Mouse (Mus musculus): Measurements from ENCODE around the gene Ccdc65. TPM values are rescaled to one million over a fixed set of nuclear protein-coding genes. Genes with fewer than 3 reads are reported as not detected.

The Ccdc65 gene
- total and polyA plus RNA-seq, 3 experiments: 0.13 TPM; not detected in 2

- TF ChIP-seq TCF12 (IDR thresholded peaks at IDR 0.05; ENCODE audit: low read depth, low read length): peak; percentile 15; the same call in 1 of the 2 replicates
- TF ChIP-seq ZKSCAN1 (IDR thresholded peaks at IDR 0.05; ENCODE audit: low read depth, low read length): no peak
- TF ChIP-seq MYC (IDR thresholded peaks at IDR 0.05; ENCODE audit: low read depth, low read length): peak; percentile 47
- TF ChIP-seq ELF1 (IDR thresholded peaks at IDR 0.05; ENCODE audit: low read depth, low read length): peak; percentile 86
- peak; percentile 50; the same call in 1 of the 2 replicates for TF ChIP-seq KAT2A (conservative IDR thresholded peaks at IDR 0.05; ENCODE audit: low read depth, low read length)
- TF ChIP-seq GABPA (IDR thresholded peaks at IDR 0.05; ENCODE audit: low read depth, low read length): no peak
- TF ChIP-seq BHLHE40 (IDR thresholded peaks at IDR 0.05; ENCODE audit: borderline replicate concordance, low read depth, low read length): peak; percentile 38; the same call in 1 of the 2 replicates
- no peak for TF ChIP-seq CHD2 (IDR thresholded peaks at IDR 0.05; ENCODE audit: low read length)
- TF ChIP-seq MAZ (IDR thresholded peaks at IDR 0.05; ENCODE audit: low read depth, low read length): peak; percentile 19; the same call in 1 of the 2 replicates
- TF ChIP-seq ZC3H11A (IDR thresholded peaks at IDR 0.05; ENCODE audit: low read depth, low read length): 0 out of 2 replicates have a peak, but pooled peaks have one; percentile 16
- TF ChIP-seq ZNF384 (IDR thresholded peaks at IDR 0.05; ENCODE audit: low read depth, low read length): no peak
- TF ChIP-seq MAFK (IDR thresholded peaks at IDR 0.05; ENCODE audit: borderline replicate concordance, low read depth, low read length): no peak; the same call in 1 of the 2 replicates
- no peak for TF ChIP-seq RAD21 (IDR thresholded peaks at IDR 0.05; ENCODE audit: low read depth, low read length)
- TF ChIP-seq NRF1 (IDR thresholded peaks at IDR 0.05; ENCODE audit: insufficient read depth, low read depth, low read length, poor library complexity, severe bottlenecking): no peak
- no peak for TF ChIP-seq GATA1 (IDR thresholded peaks at IDR 0.05; ENCODE audit: low read depth, low read length)
- peak; percentile 61; the same call in 1 of the 2 replicates for TF ChIP-seq CHD1 (IDR thresholded peaks at IDR 0.05; ENCODE audit: low read depth, low read length)
- no peak; the same call in 1 of the 2 replicates for TF ChIP-seq POLR2AphosphoS5 (IDR thresholded peaks at IDR 0.05; ENCODE audit: borderline replicate concordance, low read depth, low read length)
- peak; percentile 36 to 71; a peak in 3 of 4 replicates for TF ChIP-seq EP300 (IDR thresholded peaks at IDR 0.05; ENCODE audit: low read depth in 1 of 2, low read length in 2 of 2)
- TF ChIP-seq MAX (IDR thresholded peaks at IDR 0.05; ENCODE audit: low read length): peak; percentile 50
- TF ChIP-seq E2F4 (IDR thresholded peaks at IDR 0.05; ENCODE audit: borderline replicate concordance, low read depth, low read length): no peak
- TF ChIP-seq TAL1 (IDR thresholded peaks at IDR 0.05; ENCODE audit: low read length): no peak
These were observed 64.7 kb downstream of the Ccdc65 start (continued) for GRCm38 (mm10) chr15:98772511-98773211.

Other genes with a start within 250 kb of the Ccdc65 start
- gene OR5BS1P, start 238.3 kb upstream of the Ccdc65 start, total RNA-seq (2012; rRNA removed): 0.04 TPM in 1 of 2 replicates, not detected in the other
- not detected for gene OR5BS1P, start 238.3 kb upstream of the Ccdc65 start, polyA plus RNA-seq (2012; ENCODE audit: insufficient read depth in 1 of 2, insufficient read length in 2 of 2, low read depth in 1 of 2, low replicate concordance in 2 of 2, missing spikeins in 1 of 2)
- not detected in 2 replicates for gene Lalba, start 225.5 kb upstream of the Ccdc65 start, total RNA-seq (2012; rRNA removed)
- gene Lalba, start 225.5 kb upstream of the Ccdc65 start, polyA plus RNA-seq (2012; ENCODE audit: insufficient read depth in 1 of 2, insufficient read length in 2 of 2, low read depth in 1 of 2, low replicate concordance in 2 of 2, missing spikeins in 1 of 2): not detected
- gene Olfr279, start 215.8 kb upstream of the Ccdc65 start, total RNA-seq (2012; rRNA removed): under 0.01 TPM in 1 of 2 replicates, not detected in the other
- 10 to 100 TPM in 1 of 2 experiments, under 1 TPM in 1; 0.03 to 81.4 TPM for gene Olfr279, start 215.8 kb upstream of the Ccdc65 start, polyA plus RNA-seq (2012; ENCODE audit: insufficient read depth in 1 of 2, insufficient read length in 2 of 2, low read depth in 1 of 2, low replicate concordance in 2 of 2, missing spikeins in 1 of 2)
- gene Kansl2, start 173.9 kb upstream of the Ccdc65 start, total RNA-seq (2012; rRNA removed): 150 and 157 TPM in 2 replicates
- gene Kansl2, start 173.9 kb upstream of the Ccdc65 start, polyA plus RNA-seq (2012; ENCODE audit: insufficient read depth in 1 of 2, insufficient read length in 2 of 2, low read depth in 1 of 2, low replicate concordance in 2 of 2, missing spikeins in 1 of 2): 100 to 1,000 TPM in 1 of 2 experiments, not detected in 1; 170 TPM
- 40.5 and 44.0 TPM in 2 replicates for gene Ccnt1, start 137.3 kb upstream of the Ccdc65 start, total RNA-seq (2012; rRNA removed)
- 10 to 100 TPM; 19.5 to 63.2 TPM for gene Ccnt1, start 137.3 kb upstream of the Ccdc65 start, polyA plus RNA-seq (2012; ENCODE audit: insufficient read depth in 1 of 2, insufficient read length in 2 of 2, low read depth in 1 of 2, low replicate concordance in 2 of 2, missing spikeins in 1 of 2)
- 0.50 TPM in 1 of 2 replicates, not detected in the other for gene 4930415O20Rik, start 137.2 kb upstream of the Ccdc65 start, total RNA-seq (2012; rRNA removed)
- under 1 TPM in 1 of 2 experiments, not detected in 1; 0.31 TPM for gene 4930415O20Rik, start 137.2 kb upstream of the Ccdc65 start, polyA plus RNA-seq (2012; ENCODE audit: insufficient read depth in 1 of 2, insufficient read length in 2 of 2, low read depth in 1 of 2, low replicate concordance in 2 of 2, missing spikeins in 1 of 2)
- 58.9 and 76.0 TPM in 2 replicates for gene Adcy6, start 98.1 kb upstream of the Ccdc65 start, total RNA-seq (2012; rRNA removed)
- 10 to 100 TPM in 1 of 2 experiments, not detected in 1; 77.3 TPM for gene Adcy6, start 98.1 kb upstream of the Ccdc65 start, polyA plus RNA-seq (2012; ENCODE audit: insufficient read depth in 1 of 2, insufficient read length in 2 of 2, low read depth in 1 of 2, low replicate concordance in 2 of 2, missing spikeins in 1 of 2)
- gene Cacnb3, start 77.4 kb upstream of the Ccdc65 start, total RNA-seq (2012; rRNA removed): 1.4 TPM in 2 replicates
- gene Cacnb3, start 77.4 kb upstream of the Ccdc65 start, polyA plus RNA-seq (2012; ENCODE audit: insufficient read depth in 1 of 2, insufficient read length in 2 of 2, low read depth in 1 of 2, low replicate concordance in 2 of 2, missing spikeins in 1 of 2): 1 to 10 TPM in 1 of 2 experiments, not detected in 1; 8.5 TPM
- 193 and 213 TPM in 2 replicates for gene Ddx23, start 45.3 kb upstream of the Ccdc65 start, total RNA-seq (2012; rRNA removed)
- gene Ddx23, start 45.3 kb upstream of the Ccdc65 start, polyA plus RNA-seq (2012; ENCODE audit: insufficient read depth in 1 of 2, insufficient read length in 2 of 2, low read depth in 1 of 2, low replicate concordance in 2 of 2, missing spikeins in 1 of 2): 100 to 1,000 TPM; 194 to 252 TPM
- 5.8 and 6.0 TPM in 2 replicates for gene Rnd1, start 30.7 kb upstream of the Ccdc65 start, total RNA-seq (2012; rRNA removed)
- 1 to 10 TPM in 1 of 2 experiments, not detected in 1; 5.5 TPM for gene Rnd1, start 30.7 kb upstream of the Ccdc65 start, polyA plus RNA-seq (2012; ENCODE audit: insufficient read depth in 1 of 2, insufficient read length in 2 of 2, low read depth in 1 of 2, low replicate concordance in 2 of 2, missing spikeins in 1 of 2)
- 109 and 160 TPM in 2 replicates for gene Fkbp11, start 20.0 kb downstream of the Ccdc65 start, total RNA-seq (2012; rRNA removed)
- gene Fkbp11, start 20.0 kb downstream of the Ccdc65 start, polyA plus RNA-seq (2012; ENCODE audit: insufficient read depth in 1 of 2, insufficient read length in 2 of 2, low read depth in 1 of 2, low replicate concordance in 2 of 2, missing spikeins in 1 of 2): 100 to 1,000 TPM in 1 of 2 experiments, not detected in 1; 118 TPM
- 37.4 and 41.1 TPM in 2 replicates for gene Arf3, start 55.0 kb downstream of the Ccdc65 start, total RNA-seq (2012; rRNA removed)
- 100 to 1,000 TPM; 140 to 239 TPM for gene Arf3, start 55.0 kb downstream of the Ccdc65 start, polyA plus RNA-seq (2012; ENCODE audit: insufficient read depth in 1 of 2, insufficient read length in 2 of 2, low read depth in 1 of 2, low replicate concordance in 2 of 2, missing spikeins in 1 of 2)
- 0.13 and 0.23 TPM in 2 replicates for gene Wnt10b, start 69.9 kb downstream of the Ccdc65 start, total RNA-seq (2012; rRNA removed)
- under 1 TPM in 1 of 2 experiments, not detected in 1; 0.14 TPM for gene Wnt10b, start 69.9 kb downstream of the Ccdc65 start, polyA plus RNA-seq (2012; ENCODE audit: insufficient read depth in 1 of 2, insufficient read length in 2 of 2, low read depth in 1 of 2, low replicate concordance in 2 of 2, missing spikeins in 1 of 2)
- gene Wnt1, start 81.7 kb downstream of the Ccdc65 start, total RNA-seq (2012; rRNA removed): not detected in 2 replicates
- gene Wnt1, start 81.7 kb downstream of the Ccdc65 start, polyA plus RNA-seq (2012; ENCODE audit: insufficient read depth in 1 of 2, insufficient read length in 2 of 2, low read depth in 1 of 2, low replicate concordance in 2 of 2, missing spikeins in 1 of 2): not detected
- 2.8 and 4.0 TPM in 2 replicates for gene Ddn, start 101.3 kb downstream of the Ccdc65 start, total RNA-seq (2012; rRNA removed)
- gene Ddn, start 101.3 kb downstream of the Ccdc65 start, polyA plus RNA-seq (2012; ENCODE audit: insufficient read depth in 1 of 2, insufficient read length in 2 of 2, low read depth in 1 of 2, low replicate concordance in 2 of 2, missing spikeins in 1 of 2): 1 to 10 TPM in 1 of 2 experiments, not detected in 1; 4.2 TPM
- gene Prkag1, start 123.3 kb downstream of the Ccdc65 start, total RNA-seq (2012; rRNA removed): 122 and 126 TPM in 2 replicates
- 100 to 1,000 TPM; 141 to 348 TPM for gene Prkag1, start 123.3 kb downstream of the Ccdc65 start, polyA plus RNA-seq (2012; ENCODE audit: insufficient read depth in 1 of 2, insufficient read length in 2 of 2, low read depth in 1 of 2, low replicate concordance in 2 of 2, missing spikeins in 1 of 2)
- gene Kmt2d, start 163.0 kb downstream of the Ccdc65 start, total RNA-seq (2012; rRNA removed): 12.5 and 15.4 TPM in 2 replicates
- 10 to 100 TPM; 42.0 to 47.7 TPM for gene Kmt2d, start 163.0 kb downstream of the Ccdc65 start, polyA plus RNA-seq (2012; ENCODE audit: insufficient read depth in 1 of 2, insufficient read length in 2 of 2, low read depth in 1 of 2, low replicate concordance in 2 of 2, missing spikeins in 1 of 2)
- gene Rhebl1, start 186.3 kb downstream of the Ccdc65 start, total RNA-seq (2012; rRNA removed): 9.4 and 10.1 TPM in 2 replicates
- gene Rhebl1, start 186.3 kb downstream of the Ccdc65 start, polyA plus RNA-seq (2012; ENCODE audit: insufficient read depth in 1 of 2, insufficient read length in 2 of 2, low read depth in 1 of 2, low replicate concordance in 2 of 2, missing spikeins in 1 of 2): 10 to 100 TPM in 1 of 2 experiments, not detected in 1; 16.6 TPM
- 0.12 TPM in 1 of 2 replicates, not detected in the other for gene Dhh, start 190.3 kb downstream of the Ccdc65 start, total RNA-seq (2012; rRNA removed)
- not detected for gene Dhh, start 190.3 kb downstream of the Ccdc65 start, polyA plus RNA-seq (2012; ENCODE audit: insufficient read depth in 1 of 2, insufficient read length in 2 of 2, low read depth in 1 of 2, low replicate concordance in 2 of 2, missing spikeins in 1 of 2)
- 7.0 and 13.5 TPM in 2 replicates for gene Lmbr1l, start 210.0 kb downstream of the Ccdc65 start, total RNA-seq (2012; rRNA removed)
- gene Lmbr1l, start 210.0 kb downstream of the Ccdc65 start, polyA plus RNA-seq (2012; ENCODE audit: insufficient read depth in 1 of 2, insufficient read length in 2 of 2, low read depth in 1 of 2, low replicate concordance in 2 of 2, missing spikeins in 1 of 2): 10 to 100 TPM in 1 of 2 experiments, not detected in 1; 17.3 TPM
- gene Tuba1b, start 226.4 kb downstream of the Ccdc65 start, total RNA-seq (2012; rRNA removed): 1,577 and 1,672 TPM in 2 replicates
- 1,000 to 10,000 TPM in 1 of 2 experiments, not detected in 1; 1,861 TPM for gene Tuba1b, start 226.4 kb downstream of the Ccdc65 start, polyA plus RNA-seq (2012; ENCODE audit: insufficient read depth in 1 of 2, insufficient read length in 2 of 2, low read depth in 1 of 2, low replicate concordance in 2 of 2, missing spikeins in 1 of 2)
- gene Gm49450, start 245.3 kb downstream of the Ccdc65 start, total RNA-seq (2012; rRNA removed): not detected in 2 replicates
- gene Gm49450, start 245.3 kb downstream of the Ccdc65 start, polyA plus RNA-seq (2012; ENCODE audit: insufficient read depth in 1 of 2, insufficient read length in 2 of 2, low read depth in 1 of 2, low replicate concordance in 2 of 2, missing spikeins in 1 of 2): not detected
- 112 and 133 TPM in 2 replicates for gene Tuba1a, start 245.5 kb downstream of the Ccdc65 start, total RNA-seq (2012; rRNA removed)
- gene Tuba1a, start 245.5 kb downstream of the Ccdc65 start, polyA plus RNA-seq (2012; ENCODE audit: insufficient read depth in 1 of 2, insufficient read length in 2 of 2, low read depth in 1 of 2, low replicate concordance in 2 of 2, missing spikeins in 1 of 2): 10 to 100 TPM in 1 of 2 experiments, not detected in 1; 83.6 TPM